Mouse (Mus musculus) heart, embryonic 12.5 days (tissue): ENCODE results near the gene Samd8. TPM values are rescaled to one million over a fixed set of nuclear protein-coding genes. Genes with fewer than 3 reads are reported as not detected.

Experiments used
- ATAC-seq: fragments of 200-750 bp; cut with Nextera tagmentation; 2 replicates; pipeline ENCODE4 v1.8.0; 2017; ENCODE audit warnings: moderate TSS enrichment, moderate library complexity; ENCODE audit not compliant: insufficient number of reproducible peaks, low FRiP score
- H3K27ac ChIP-seq: fragments of 300-500 bp; sonication (generic); 2 replicates; pipeline ENCODE4 v1.5.1; 2016; ENCODE audit warnings: mild to moderate bottlenecking, moderate library complexity; ENCODE audit not compliant: poor library complexity, severe bottlenecking
- H3K27me3 ChIP-seq: fragments of 300-500 bp; sonication (generic); replicated peaks from 2 replicates; pipeline ENCODE4 v1.6.1; 2016; ENCODE audit warnings: mild to moderate bottlenecking, moderate library complexity
- H3K36me3 ChIP-seq: fragments of 300-500 bp; sonication (generic); 2 replicates; pipeline ENCODE4 v1.6.1; 2016; ENCODE audit warnings: mild to moderate bottlenecking, moderate library complexity
- H3K4me1 ChIP-seq: fragments of 300-500 bp; sonication (generic); replicated peaks from 2 replicates; pipeline ENCODE4 v1.6.1; 2016; ENCODE audit warnings: mild to moderate bottlenecking
- H3K4me2 ChIP-seq: fragments of 300-500 bp; sonication (generic); 2 replicates; pipeline ENCODE4 v1.6.1; 2016; ENCODE audit warnings: mild to moderate bottlenecking, moderate library complexity
- H3K4me3 ChIP-seq: fragments of 300-500 bp; sonication (generic); 2 replicates; pipeline ENCODE4 v1.5.1; 2016; ENCODE audit warnings: mild to moderate bottlenecking
- H3K9ac ChIP-seq: fragments of 300-500 bp; sonication (generic); 2 replicates; pipeline ENCODE4 v1.6.1; 2016; ENCODE audit warnings: mild to moderate bottlenecking, moderate library complexity
- H3K9me3 ChIP-seq: fragments of 300-500 bp; sonication (generic); replicated peaks from 2 replicates; pipeline ENCODE4 v1.6.1; 2016; ENCODE audit warnings: mild to moderate bottlenecking, moderate library complexity
- WGBS: fragments of 180-500 bp; shearing (Covaris S2); methylation state at CpG from one replicate; pipeline ENCODE4 v1.1.7; 2016; 5-methylcytosine and 5-hydroxymethylcytosine counted together
- polyA plus RNA-seq: library from polyadenylated mRNA; unstranded; fragments of >200 nt; fragmentation: Nextera tagmentation; extraction: Ambion mirVana; gene quantifications from 2 replicates; pipeline ENCODE4 v1.2.1, GENCODE M21; 2016

Gene Samd8
- polyA plus RNA-seq, 1 experiment from 2014 or later = 11.7 TPM

DNA sequence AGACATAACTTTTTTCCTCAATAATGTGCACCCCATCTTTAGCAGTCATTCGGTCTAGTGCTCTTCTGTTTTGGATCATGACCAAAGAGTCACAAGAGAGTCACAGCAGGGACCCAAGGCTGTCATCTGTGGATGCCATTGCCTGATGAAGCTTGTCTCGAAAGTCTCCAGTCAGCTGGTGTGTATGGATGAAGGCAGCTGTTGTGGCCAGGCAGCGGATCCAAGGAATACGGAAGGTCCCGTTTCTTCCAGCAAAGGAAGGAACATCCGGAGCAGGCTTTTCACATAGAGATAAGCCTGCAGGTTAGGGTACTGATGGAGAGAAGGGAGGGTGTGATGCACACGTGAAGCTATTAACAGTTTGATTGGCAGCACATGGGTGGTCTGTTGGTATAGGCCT lies 51.3 kb downstream of the Samd8 start:
- ATAC-seq = no peak
- 74% methylated on average over 7 of the region's 7 CpGs for WGBS
- peaks cover 3% of the 10 kb centered on the region for H3K4me1 ChIP-seq
- H3K4me3 ChIP-seq = no peak overlapping the region
- H3K27ac ChIP-seq = no peak overlapping the region
- no peaks in the 10 kb centered on the region for H3K27me3 ChIP-seq
- no peak overlapping the region for H3K4me2 ChIP-seq
- no peak overlapping the region for H3K9ac ChIP-seq
- no peaks in the 10 kb centered on the region for H3K9me3 ChIP-seq
- H3K36me3 ChIP-seq = peaks cover 17% of the 10 kb centered on the region

DNA sequence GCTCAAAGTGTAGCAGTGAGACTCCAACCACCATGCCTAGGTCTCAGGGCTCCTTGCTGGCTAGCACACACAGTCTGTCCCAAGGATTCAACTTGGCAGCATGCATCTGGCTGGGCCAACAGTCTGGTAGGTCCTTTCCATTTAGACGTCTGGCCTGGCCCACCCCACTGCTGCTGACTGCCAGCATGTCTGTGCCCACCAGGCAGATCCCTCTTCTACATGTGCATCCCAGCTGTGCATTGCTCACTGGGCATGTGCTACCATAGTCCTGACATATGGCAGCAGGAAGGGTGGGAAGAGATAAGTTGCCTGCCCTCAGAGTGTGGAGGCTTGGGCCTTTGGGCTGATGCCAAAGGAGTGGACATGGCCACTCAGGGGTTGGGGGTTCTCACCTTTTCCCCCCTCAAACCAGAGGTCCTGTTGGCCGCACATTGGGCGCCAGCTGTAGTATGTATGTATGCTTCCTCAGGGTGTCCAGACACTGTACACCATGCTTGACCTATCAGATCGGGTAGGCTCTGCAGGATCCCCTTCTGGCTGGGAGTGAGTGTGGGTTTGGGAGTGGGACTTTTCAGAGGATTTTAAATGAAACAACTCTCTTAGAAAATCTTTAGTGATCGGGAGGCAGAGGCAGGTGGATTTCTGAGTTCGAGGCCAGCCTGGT lies 52.3 kb downstream of the Samd8 start:
- H3K9ac ChIP-seq = no peak overlapping the region
- H3K4me3 ChIP-seq = no peak overlapping the region
- no peaks in the 10 kb centered on the region for H3K9me3 ChIP-seq
- no peak for ATAC-seq
- peaks cover 7% of the 10 kb centered on the region for H3K4me1 ChIP-seq
- H3K4me2 ChIP-seq = no peak overlapping the region
- H3K27me3 ChIP-seq = no peaks in the 10 kb centered on the region
- H3K36me3 ChIP-seq = peaks cover 17% of the 10 kb centered on the region
- WGBS = 87% methylated on average over 6 of the region's 6 CpGs
- H3K27ac ChIP-seq = no peak overlapping the region

DNA sequence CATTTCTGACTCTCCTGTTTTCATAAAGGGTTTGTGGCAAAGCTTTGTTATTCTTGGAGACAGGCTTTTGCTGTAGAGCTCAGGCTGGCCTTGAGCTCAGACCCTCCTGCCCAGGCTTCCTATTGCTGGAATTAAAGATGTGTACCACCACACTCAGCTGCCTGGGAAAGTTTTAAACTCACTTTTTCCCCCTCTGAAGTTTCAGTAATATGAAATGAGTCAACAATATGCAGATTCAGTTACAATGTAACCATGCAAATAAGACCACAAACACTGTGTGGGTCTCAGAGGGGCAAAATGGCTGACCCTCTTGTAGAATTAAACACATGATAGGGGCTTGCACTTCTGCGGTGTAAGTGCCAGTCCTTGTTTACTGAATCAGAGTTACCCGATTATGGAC lies 55.9 kb downstream of the Samd8 start:
- Histone ChIP-seq H3K36me3 (peaks cover 5% of the 10 kb centered on the region; the same call in 1 of the 2 replicates), H3K4me3 (no peak overlapping the region), H3K27ac (no peak overlapping the region), H3K9me3 (no peaks in the 10 kb centered on the region), H3K9ac (no peak overlapping the region), H3K4me1 (peaks cover 7% of the 10 kb centered on the region), H3K4me2 (no peak overlapping the region), H3K27me3 (no peaks in the 10 kb centered on the region)
- ATAC-seq = no peak
- 68% methylated on average over 2 of the region's 2 CpGs for WGBS

DNA sequence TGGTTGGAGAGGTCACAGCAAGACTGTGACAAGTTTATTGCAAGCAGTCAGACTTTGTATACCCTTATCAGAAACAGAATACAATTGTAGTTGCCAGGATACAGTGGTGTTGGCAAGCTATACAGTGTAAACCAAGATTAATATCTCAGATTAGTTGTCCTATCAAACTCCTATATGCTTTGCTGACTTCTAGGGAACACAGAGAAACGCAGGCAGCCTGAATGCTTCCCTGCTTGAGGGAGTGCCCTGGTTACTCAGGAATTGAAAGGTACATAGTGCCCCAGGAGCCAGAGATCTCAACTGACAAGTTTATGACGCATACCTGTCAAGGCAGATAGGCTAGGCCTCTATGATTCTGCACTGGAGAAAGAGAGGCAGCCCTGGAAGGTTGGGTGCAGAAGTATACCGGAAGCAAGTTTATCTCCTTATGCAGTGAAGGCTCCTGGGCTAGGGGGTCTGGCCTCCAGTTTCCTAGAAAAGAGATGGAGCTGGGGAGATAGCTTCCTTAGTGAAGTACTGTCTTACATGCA lies 56.4 kb downstream of the Samd8 start:
- Histone ChIP-seq H3K4me2 (no peak overlapping the region), H3K9me3 (no peaks in the 10 kb centered on the region), H3K4me3 (no peak overlapping the region), H3K4me1 (peaks cover 12% of the 10 kb centered on the region), H3K27ac (no peak overlapping the region), H3K9ac (no peak overlapping the region), H3K27me3 (no peaks in the 10 kb centered on the region), H3K36me3 (peaks cover 5% of the 10 kb centered on the region; the same call in 1 of the 2 replicates)
- WGBS = 61% methylated on average over 3 of the region's 3 CpGs
- no peak for ATAC-seq

DNA sequence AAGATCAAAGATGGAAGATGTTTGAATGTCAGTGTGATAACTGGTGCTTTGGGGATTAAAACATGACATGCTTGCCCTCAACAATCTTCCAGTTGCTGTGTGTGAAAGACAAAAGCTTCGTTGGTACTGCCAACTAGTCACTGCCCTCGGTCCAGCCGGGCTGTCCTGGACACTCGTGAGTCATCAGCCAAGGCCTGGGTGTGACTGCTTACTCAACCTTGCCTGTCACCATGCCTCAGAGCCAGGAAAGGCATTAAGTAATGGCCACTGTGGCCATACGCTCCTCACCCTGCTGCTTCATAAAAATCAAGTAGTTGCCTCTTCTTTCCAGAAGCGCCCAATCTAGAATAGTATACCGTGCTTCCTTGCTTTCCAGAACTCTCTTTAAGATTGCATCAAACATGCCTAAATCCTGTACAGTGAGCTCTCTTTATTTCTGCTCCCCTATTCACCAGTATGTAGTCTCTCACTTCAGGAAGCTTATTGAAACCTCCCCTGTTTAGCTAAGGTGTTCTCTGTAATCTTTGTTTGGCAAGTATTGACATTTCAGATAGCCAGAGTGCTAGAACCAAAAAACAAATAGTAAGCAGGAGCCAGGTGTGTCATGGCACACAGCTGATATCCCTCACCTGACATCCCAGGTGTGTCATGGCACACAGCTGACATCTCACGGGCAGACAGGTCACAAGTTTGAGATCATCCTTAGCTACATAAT lies 58.0 kb downstream of the Samd8 start:
- no peaks in the 10 kb centered on the region for H3K27me3 ChIP-seq
- H3K27ac ChIP-seq = no peak overlapping the region
- H3K9me3 ChIP-seq = no peaks in the 10 kb centered on the region
- no peak overlapping the region for H3K4me3 ChIP-seq
- WGBS = 77% methylated on average over 8 of the region's 8 CpGs
- no peak for ATAC-seq
- no peak overlapping the region for H3K9ac ChIP-seq
- peaks cover 21% of the 10 kb centered on the region for H3K4me1 ChIP-seq
- H3K4me2 ChIP-seq = no peak overlapping the region
- no peaks in the 10 kb centered on the region for H3K36me3 ChIP-seq

DNA sequence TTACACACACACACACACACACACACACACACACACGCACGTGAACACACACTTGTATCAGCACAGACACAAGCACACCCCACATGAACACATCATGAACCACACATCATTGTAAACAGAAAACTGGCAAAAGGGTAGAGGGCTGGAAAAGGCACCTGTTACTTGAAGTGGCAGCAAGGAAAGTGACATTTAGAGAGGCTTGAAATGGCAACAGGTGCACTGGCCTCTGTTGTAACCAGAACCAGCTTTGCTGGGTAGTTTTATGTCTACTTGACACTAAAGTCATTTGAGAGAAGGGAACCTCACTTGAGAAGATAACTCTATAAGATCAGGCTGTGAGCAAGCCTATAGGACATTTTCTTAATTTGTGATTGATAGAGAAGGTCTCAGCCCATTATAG lies 59.1 kb downstream of the Samd8 start:
- Histone ChIP-seq H3K4me1 (peaks cover 29% of the 10 kb centered on the region), H3K4me2 (no peak overlapping the region), H3K9ac (no peak overlapping the region), H3K27me3 (no peaks in the 10 kb centered on the region), H3K27ac (no peak overlapping the region), H3K36me3 (no peaks in the 10 kb centered on the region), H3K9me3 (no peaks in the 10 kb centered on the region), H3K4me3 (no peak overlapping the region)
- WGBS = 79% methylated on average over 2 of the region's 2 CpGs
- no peak for ATAC-seq

DNA sequence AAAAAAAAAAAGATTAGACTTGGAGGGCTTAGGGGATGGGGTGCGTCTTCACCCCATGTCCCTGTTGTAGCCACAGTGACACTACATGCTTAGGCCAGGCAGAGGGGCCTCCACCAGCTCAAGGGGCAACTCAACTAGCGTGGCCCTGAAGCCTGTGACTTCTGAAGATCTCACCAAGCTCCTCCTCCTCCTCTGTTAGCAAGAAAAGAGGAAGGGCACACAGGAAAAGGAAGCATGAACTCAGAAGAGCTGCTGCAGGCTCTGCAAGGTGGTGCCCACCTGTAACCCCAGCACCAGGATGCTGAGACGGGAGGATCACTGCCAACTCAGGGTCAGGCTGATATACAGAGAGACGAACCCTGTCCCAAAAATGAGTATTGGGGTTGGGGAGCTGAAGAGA lies 61.0 kb downstream of the Samd8 start:
- no peak overlapping the region for H3K9ac ChIP-seq
- H3K36me3 ChIP-seq = no peaks in the 10 kb centered on the region
- H3K4me1 ChIP-seq = peaks cover 32% of the 10 kb centered on the region
- ATAC-seq = no peak
- H3K9me3 ChIP-seq = no peaks in the 10 kb centered on the region
- H3K4me2 ChIP-seq = no peak overlapping the region
- H3K27ac ChIP-seq = no peak overlapping the region
- H3K4me3 ChIP-seq = no peak overlapping the region
- WGBS = 82% methylated on average over 4 of the region's 4 CpGs
- H3K27me3 ChIP-seq = no peaks in the 10 kb centered on the region

DNA sequence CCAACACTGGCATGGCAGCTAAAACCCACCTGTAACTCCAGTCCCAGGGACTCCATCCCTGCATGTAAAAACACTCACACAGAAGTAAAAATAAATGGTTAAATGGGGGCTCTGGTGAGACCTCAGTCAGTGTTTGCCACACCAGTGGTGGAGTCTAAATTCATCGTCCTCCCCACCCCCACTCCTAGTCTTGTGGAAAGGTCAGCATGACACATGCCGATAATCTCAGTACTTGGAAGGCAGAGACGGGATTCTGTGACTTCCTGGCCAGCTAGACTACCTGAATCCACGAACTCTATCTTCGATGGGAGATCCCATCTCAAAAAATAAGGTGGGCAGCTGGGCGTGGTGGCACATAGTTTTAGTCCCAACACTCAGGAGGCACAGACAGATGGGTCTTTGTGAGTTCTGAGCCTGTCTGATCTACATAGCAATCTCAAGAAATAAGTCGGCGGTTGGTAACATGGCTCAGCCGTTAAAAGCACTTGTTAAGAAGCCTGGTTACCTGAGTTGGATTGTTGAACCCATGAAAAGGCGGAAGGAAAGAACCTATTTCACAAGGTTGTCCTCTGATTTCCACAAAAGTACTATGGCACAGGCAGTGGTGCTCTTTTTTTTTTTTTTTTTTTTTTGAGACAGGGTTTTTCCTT lies 61.5 kb downstream of the Samd8 start:
- H3K9me3 ChIP-seq = no peaks in the 10 kb centered on the region
- H3K36me3 ChIP-seq = no peaks in the 10 kb centered on the region
- 60% methylated on average over 10 of the region's 10 CpGs for WGBS
- no peak overlapping the region for H3K4me3 ChIP-seq
- no peaks in the 10 kb centered on the region for H3K27me3 ChIP-seq
- H3K9ac ChIP-seq = no peak overlapping the region
- no peak for ATAC-seq
- peaks cover 27% of the 10 kb centered on the region for H3K4me1 ChIP-seq
- H3K27ac ChIP-seq = no peak overlapping the region
- no peak overlapping the region for H3K4me2 ChIP-seq

DNA sequence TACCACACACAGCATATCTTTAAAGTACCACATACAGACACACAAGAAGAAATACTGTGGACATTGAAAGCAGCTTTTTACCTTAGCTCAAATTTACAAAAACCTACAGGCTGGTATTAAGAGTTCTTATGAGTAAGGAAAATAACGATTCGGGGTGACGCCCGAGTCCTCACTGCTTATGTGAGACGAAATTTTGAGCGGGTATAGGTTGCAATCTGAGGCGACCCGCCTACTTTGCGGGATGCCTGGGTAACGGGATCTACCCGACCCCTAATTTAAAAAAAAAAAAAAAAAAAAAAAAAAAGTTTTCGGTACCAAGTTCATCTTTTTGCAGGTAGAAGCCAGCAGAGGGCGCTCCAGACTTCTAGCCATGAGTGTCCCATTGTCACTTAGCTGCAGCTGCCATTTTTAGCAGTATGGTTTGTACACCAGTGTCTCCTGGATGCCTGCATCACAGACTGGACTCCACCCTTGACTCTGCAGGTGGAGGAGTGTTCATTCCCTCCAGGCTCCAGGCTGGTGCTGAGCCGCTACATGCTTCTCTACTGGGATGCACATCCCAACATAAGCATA lies 62.3 kb downstream of the Samd8 start:
- no peaks in the 10 kb centered on the region for H3K9me3 ChIP-seq
- no peaks in the 10 kb centered on the region for H3K27me3 ChIP-seq
- H3K27ac ChIP-seq = no peak overlapping the region
- no peak overlapping the region for H3K9ac ChIP-seq
- no peak for ATAC-seq
- H3K36me3 ChIP-seq = no peaks in the 10 kb centered on the region
- H3K4me2 ChIP-seq = 0 out of 2 replicates have a peak overlapping the region, but pooled peaks have one; percentile 29
- WGBS = 24% methylated on average over 14 of the region's 14 CpGs
- no peak overlapping the region for H3K4me3 ChIP-seq
- H3K4me1 ChIP-seq = peaks cover 25% of the 10 kb centered on the region

DNA sequence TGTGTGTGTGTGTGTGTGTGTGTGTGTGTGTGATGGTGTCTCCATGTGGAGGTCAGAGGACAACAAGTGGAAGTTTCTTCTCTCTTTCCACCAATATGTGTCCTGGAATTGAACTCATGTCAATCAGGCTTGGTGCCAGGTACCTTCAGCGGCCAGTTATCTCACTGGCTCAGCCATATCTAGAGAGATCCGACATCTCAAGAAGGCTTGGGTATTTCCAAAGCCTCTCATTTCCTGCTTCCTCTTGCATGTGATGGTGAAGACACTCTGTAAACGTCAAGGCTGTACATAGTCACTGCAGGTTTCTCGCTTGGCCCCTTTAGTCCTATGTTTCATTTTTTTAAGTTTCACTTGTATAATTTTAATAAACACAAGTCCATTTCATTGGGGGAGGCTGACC lies 62.9 kb downstream of the Samd8 start:
- no peak for ATAC-seq
- H3K4me2 ChIP-seq = no peak overlapping the region
- no peaks in the 10 kb centered on the region for H3K9me3 ChIP-seq
- H3K4me1 ChIP-seq = peaks cover 25% of the 10 kb centered on the region
- H3K9ac ChIP-seq = no peak overlapping the region
- no peaks in the 10 kb centered on the region for H3K27me3 ChIP-seq
- no peak overlapping the region for H3K27ac ChIP-seq
- 38% methylated on average over 4 of the region's 4 CpGs for WGBS
- H3K4me3 ChIP-seq = no peak overlapping the region
- no peaks in the 10 kb centered on the region for H3K36me3 ChIP-seq

DNA sequence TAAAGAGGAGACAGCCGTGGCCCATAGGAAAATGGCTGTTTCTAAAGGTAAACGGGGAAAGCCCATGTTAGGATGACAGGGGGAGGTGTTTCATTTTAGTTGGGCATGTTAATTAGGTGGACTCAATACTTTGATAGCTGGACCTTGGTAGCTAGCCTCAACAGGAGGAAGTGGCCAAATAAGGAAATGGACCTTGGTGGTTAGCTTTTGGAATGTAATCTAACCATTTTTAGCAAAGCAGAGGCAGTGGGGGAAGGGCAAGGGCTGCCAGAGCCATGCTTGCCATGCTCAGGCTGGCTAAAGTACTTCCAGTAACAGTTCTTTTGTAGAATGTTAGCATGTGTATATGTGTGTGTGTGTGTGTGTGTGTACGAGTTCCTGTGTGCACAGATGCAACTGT lies 63.5 kb downstream of the Samd8 start:
- no peak for ATAC-seq
- no peaks in the 10 kb centered on the region for H3K36me3 ChIP-seq

More for the DNA sequence above, 63.5 kb downstream of the Samd8 start:
- H3K4me2 ChIP-seq = no peak overlapping the region
- H3K4me1 ChIP-seq = peaks cover 25% of the 10 kb centered on the region
- no peak overlapping the region for H3K4me3 ChIP-seq
- no peaks in the 10 kb centered on the region for H3K27me3 ChIP-seq
- no peak overlapping the region for H3K27ac ChIP-seq
- 60% methylated on average over 3 of the region's 3 CpGs for WGBS
- no peak overlapping the region for H3K9ac ChIP-seq
- no peaks in the 10 kb centered on the region for H3K9me3 ChIP-seq
